Mouse (Mus musculus): Measurements from ENCODE around the gene Ptpn12.

Ptpn12 gene

DNA sequence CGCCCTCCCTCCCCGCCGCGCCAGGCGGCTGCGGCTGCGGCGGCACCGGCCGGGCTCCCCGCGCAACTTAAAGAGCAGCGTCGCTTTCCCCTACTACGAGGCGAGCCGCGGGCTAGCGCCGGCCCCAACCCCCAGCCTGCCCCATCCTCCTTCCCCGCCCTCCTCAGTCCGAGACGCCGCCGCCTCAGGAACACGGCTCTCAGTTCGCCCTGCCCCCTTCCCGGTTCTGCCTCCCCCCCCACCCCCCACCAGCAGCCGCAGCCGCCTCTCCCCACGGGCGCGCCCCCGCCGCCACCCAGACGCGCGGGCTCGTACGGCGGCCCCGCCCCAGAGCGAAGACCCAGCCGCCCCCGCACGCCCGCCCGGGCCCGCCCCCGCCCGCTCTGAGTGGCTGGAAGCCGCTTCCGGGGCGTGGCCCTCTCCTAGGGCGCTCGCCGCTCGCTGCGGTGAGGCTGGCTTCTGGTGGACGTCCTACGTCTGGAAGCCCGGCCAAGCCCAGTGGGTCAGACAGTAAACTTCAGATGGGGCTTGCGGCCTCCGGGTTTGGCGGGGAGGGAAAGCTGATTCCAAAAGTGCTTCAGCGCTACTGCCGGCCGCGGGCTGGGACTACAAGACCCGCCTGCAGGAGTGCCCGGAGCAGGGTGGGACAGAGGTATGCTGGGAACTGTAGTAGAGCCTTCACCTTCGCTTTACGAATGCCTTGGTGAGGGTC lies at the start of gene Ptpn12:
Ptpn12 (minus strand) TSS at position 92 of the 712 bp plus-strand sequence.
- in situ Hi-C loops (cut with MboI), result no loop called here

DNA sequence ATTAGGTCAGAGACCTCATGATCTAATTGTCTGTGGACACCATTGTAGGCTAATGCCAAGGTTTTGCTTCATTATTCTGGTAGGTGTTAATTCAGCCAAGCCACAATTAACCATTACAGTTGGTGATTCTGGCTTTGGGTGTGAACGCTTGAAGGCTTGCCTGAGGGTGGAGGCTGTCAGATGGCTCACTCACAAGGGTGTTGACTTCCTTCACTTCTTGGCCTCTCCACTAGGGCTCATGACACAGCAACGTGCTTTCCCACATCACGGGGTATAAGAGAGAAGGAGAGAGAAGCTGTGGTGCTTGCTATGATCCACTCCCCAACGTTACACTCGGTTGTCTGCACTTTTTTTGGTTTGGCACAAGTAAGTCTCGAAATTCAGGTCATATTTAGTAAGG lies 35.5 kb upstream of the Ptpn12 start:
- in situ Hi-C loops (cut with MboI), result no loop called here

DNA sequence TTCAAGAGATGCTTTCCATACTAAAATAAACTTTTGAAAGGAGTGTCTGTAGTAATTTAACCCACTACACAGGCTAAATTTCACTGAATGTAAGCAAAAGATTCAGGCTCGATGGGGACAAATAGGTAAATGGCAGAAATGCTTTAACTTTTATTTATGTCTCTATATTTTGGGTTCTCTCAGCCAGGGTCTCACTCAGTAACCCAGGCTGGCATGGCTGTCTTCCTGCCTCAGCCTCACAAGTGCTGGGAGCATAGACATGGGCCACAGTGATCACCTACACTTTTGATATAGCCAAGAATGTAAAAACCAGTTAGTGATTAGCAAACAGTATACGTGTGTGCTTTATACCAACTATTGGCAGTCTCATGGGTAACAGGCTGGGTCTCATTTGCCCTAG lies 1.5 kb upstream of the Ptpn12 start:
- in situ Hi-C loops (cut with MboI), result no loop called here

DNA sequence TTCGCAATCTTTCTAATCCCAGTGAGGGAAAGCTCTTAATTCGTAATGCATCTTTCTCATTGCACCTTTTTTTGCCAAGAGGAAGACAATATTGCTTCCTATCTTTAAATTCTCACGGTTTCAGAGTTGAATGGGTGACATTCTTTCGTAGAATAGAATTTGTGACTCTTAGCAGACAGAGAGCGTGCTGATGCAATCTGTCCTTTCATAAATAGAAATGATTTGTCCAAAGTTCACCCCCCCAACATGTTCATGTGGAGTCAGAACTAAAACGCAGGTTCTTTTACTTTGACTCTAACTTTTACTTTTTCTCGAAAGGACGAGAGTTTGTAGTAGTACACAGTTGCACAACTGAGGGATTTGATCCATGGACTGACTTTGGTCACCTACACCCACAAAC lies 884 bp upstream of the Ptpn12 start:
- in situ Hi-C loops (cut with MboI), result no loop called here

DNA sequence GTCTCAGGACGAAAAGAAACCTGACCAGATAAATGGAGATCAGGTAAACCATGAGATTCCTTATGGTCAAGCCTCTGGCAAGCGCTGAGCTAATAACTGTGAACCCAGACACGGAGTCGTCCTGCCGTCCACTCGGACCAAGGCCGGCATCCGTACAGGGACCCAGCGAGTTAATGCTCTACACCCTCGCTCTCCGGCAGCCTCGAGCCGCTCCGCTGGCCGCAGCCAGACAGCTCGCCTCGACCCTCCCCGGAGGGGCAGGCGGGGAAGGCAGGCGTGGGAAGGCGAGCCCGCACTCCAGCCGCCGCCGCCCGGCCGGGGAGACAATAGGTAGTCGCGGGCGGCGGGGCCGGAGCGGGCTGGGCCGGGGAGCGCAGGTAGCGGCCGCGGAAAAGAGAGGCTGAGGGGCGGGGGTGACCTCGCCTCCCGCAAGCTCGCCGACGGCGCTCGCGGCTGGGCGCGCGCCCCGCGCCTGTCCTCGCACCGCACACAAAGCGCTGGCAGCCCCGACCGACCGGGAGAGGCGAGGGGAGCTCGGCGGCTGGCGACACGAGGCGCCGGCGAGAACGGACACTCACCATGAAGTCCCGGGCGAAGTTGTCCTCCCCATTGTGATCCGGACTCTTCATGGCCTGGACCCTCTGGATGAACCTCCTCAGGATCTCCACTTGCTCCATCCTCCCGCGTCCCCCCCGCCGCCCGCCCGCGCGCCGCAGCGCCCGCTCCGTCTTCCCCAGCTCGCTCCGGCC lies 466 bp downstream of the Ptpn12 start:
- in situ Hi-C loops (cut with MboI), result no loop called here

DNA sequence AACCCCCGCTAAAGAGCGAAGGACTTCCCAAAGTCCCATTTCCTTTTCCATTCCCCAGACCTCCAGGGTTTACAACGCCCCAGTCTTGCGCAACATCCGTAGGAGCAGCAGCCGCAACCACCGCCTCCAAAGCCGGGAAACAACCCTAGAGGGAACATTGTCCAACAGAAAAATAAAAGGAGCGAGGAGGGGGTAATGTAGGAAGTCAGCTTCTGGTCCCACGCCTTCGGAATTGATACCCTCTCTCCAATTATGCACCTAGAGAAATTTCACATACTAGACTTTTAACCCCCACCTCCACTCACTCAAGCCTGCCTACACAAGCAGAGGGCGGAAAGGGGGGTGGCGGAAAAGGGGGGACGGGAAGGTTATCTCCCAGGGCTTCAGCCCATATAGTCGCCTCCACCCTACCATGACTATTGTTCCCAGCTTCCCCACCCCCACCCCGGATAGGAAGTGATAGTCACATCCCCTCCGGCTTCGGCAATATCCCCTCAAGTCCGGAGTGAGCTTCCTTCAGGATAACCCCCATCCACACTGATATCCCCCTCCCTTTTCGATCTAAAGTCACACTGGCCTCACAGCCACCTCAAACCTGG lies 1.1 kb downstream of the Ptpn12 start:
- in situ Hi-C loops (cut with MboI), result no loop called here

DNA sequence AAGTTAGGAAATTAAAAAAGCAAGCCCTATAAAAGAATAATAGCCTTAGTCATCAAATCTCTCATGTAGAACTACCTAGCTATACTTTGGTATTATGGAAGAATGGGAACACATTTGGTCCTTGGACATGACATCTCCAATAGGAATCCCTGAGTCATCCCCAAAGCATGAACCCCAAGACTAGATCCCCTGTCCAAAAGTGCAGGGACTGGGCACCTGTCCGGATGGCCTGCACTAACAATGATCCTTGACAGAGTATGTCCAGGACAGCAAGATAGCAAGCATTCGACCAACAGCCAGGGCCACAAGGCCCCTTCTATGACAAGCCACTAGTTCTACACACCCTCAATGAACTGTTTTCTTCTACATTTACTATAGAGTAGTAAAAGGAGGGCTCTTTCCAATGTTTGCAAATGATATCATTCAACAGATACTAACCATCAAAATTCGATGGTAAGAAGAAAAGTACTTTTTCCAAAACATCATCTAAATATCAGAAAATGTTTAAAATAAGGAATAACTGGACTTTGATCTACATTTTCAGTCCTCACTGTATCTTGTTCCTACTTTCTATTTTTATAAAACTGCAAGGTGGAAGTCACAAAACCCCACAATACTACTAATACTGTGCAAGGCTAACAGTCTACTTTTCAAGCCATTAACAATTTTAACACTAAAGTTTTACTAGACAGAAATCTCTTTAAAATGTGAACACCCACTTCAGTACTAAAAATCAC lies 2.0 kb downstream of the Ptpn12 start:
- in situ Hi-C loops (cut with MboI), result no loop called here

DNA sequence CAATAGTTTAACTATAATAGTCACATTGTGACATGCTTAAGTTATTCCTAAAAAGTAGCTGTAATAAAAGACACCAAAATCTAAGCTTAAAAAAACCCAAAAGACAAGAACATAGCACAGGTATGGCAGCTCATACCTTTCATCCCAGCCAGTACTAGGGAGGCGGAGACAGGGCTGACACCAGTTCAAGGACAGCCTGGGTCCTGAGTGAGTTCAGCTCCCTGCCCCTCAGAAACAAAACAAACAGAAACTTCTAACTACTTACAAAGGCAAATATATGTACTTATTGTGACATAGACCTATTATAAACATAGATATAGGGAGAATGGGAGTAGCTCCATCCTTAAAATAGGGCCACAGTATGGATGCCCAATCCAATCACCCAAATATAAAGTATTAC lies 3.2 kb downstream of the Ptpn12 start:
- in situ Hi-C loops (cut with MboI), result no loop called here

DNA sequence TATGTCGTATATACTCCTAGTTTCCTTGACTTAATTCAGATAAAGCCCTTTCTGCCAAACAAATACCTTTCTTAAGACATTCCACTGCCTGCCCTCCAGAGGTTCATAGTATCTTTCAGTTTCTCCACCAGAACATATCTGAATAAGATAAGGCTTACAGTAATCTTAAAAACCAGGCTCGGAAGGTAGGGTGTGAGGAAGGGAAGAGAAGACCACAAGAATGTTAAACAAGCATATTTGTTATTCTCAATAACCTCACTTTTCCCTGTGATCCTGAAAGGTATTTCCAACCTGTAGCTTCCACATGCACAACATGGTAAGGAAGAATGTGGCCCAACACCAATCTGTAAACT lies 5.0 kb downstream of the Ptpn12 start:
- in situ Hi-C loops (cut with MboI), result no loop called here

DNA sequence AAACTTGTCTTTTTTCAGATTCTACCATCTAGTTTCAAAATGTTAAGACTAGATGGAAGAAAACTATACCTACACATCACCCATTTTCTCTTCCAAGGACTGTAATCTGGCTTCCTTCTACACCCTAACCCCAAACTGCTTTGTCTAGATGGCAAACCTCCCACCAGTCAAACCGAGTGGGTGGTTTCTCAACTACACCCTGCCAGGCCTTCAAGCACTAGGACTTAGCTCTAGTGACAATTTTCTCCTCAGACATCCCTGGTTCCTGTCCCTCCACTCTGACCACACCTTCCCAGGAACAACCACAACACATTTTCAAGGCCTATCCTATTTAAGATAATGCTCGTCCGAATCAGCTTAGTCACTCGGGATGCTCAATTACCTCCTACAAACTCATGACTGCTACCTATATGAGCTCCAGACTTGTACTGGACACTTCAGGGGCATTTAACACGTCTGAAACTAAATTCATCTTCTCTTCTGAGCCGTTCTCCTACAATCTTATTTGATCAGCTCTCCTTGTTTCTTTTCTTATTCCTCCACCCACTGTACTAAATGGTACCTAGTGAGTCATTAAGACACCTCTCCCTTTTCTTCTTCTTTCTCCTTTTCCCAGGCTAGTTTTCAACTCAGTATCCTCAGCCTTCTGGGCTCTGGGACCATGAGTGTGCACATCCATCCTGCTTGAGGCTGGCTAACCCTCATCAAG lies 5.5 kb downstream of the Ptpn12 start:
- in situ Hi-C loops (cut with MboI), result no loop called here

DNA sequence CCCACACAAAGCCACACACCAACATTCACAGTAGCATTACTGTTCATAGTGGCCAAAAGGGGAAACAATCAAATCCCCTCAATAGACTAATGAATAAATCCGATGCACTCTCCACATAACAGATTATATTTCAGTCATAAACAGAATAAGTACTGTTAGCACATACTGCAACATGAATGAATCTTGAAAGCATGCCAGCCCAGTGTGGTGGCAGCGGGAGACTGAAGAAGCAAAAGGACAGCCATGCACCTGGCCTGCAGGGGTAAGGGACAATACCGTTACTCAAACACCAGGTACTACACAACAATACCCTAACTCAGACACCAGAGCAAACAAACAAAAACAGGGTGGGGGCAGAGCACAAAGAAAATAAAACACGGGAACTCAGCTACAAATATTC lies 6.7 kb downstream of the Ptpn12 start:
- in situ Hi-C loops (cut with MboI), result no loop called here

DNA sequence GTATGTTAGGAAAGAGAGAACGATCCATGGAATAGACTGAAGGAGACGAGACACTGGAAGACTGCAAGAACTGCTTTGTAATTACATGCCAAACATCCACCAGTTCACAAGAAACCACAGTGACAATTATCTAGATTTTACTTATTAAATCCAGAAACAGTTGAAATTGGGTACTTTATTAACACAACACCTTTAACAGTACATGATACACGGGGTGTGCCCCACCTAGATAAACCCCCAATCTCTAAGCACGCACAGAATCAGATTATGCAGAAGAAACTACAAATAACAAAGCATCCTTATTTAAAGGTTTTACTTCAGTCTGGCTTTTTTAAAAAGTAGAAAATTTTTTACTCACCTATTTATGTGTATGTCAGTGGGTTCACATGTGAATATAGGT lies 8.6 kb downstream of the Ptpn12 start:
- in situ Hi-C loops (cut with MboI), result no loop called here

DNA sequence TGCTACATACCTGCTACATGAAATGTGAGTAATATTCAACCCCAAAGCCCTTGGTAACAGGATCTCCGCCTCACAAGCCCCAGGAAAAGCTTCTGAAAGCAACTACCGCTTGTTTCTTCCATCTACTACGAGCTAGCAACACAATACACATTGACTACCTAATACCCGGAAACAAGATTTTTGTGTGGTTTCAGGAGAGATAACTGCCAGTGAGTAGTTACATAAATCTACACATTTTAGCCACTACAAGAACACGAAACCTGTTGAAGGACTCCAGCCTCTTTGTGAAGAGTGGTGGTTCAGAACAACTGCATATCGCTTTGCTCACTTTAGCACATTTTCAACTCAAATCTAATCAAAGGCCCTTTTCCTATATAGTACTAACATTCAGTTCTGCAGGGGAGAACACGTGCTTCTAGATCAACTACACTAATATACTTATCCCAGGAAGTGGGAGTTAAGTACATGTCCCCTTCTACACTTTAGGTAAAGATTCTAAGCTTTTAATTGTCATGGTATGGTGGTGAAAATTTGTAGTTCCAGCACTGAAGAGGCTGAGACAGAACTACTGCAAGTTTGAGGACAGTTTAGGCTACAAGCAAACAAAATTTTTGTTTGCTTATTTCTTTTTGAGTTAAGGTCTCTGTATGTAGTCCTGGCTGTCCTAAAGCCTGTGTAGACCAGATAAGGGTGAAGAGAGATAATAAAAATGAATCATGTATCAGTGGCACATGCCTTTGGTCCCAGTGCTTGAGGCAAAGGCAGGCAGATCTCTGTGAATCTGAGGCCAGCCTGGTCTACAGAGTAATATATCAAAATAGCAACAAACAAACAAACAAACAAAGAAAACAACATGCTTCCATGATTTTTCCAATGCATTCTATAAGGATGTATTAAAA lies 9.3 kb downstream of the Ptpn12 start:
- in situ Hi-C loops (cut with MboI), result no loop called here

DNA sequence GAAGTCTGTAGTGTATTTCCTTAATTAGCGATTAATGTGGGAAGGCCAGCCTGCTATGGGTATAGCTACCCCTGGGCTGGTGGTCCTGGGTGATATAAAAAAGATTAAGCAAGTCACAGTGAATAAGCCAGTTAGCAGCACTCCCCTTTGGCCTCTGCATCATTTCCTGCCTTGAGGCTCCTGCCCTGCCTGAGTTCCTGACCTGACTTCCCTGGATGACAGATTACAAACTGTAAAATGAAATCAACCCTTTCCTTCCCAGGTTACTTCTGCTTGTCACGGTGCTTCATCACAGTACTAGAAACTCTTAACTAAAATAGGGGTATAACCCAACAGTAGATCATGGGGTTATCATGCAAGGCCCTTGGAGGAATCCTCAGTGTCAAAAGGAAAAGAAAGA lies 10.2 kb downstream of the Ptpn12 start:
- in situ Hi-C loops (cut with MboI), result no loop called here

DNA sequence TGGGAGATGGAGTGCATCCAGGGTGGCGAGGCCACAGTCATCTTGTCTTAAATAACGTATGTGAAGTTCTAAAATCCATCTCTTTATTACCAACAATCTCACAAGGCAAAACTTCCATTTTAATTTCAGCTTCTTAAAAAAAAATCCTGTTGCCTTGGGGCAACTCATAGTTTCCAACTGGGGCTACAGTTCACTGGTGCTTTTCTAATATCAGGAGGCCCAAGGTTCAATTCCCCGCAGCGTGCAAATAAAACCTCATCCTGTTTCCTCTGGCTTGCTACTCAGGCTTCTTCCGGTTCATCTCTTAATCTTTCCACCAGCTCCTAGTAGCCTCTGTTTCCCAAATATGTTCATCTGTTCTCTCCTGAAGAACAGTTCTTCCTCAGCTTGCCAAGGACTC lies 17.6 kb downstream of the Ptpn12 start:
- in situ Hi-C loops (cut with MboI), result no loop called here

DNA sequence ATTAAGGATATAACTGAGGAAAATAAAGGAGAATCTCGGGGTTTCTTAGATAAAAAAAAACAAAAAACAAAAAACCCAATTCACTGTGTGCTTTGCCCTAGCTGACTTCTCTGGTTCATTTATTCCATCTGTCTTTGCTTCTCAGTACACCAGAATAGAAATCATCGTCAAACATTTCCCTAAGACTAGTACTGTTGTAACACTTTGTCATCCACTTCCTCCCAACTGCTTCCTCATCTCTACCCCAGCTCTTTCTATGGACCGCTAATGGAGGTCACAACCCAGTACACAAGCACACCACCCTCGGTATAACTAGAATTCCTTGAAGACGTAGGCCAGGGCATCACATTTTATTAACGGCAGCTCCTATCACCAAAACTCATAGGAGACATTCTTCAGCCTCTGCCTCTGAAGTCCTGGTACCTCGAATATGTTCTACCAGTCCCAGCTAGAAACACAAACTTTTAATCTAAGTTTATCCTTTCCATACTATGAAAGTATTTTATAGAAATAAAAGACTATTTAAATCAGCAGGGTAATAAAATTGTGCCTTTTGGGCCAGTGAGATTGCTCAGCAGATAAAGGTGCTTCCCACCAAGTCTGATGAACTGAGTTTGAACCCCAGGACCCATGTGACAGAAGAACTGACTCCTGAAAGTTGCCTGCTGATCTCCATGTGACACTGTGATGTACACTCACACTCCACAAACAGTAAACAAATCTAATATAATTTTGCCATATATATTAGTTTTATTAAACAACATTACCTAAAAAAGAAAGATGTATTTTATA lies 19.8 kb downstream of the Ptpn12 start:
- in situ Hi-C loops (cut with MboI), result no loop called here

DNA sequence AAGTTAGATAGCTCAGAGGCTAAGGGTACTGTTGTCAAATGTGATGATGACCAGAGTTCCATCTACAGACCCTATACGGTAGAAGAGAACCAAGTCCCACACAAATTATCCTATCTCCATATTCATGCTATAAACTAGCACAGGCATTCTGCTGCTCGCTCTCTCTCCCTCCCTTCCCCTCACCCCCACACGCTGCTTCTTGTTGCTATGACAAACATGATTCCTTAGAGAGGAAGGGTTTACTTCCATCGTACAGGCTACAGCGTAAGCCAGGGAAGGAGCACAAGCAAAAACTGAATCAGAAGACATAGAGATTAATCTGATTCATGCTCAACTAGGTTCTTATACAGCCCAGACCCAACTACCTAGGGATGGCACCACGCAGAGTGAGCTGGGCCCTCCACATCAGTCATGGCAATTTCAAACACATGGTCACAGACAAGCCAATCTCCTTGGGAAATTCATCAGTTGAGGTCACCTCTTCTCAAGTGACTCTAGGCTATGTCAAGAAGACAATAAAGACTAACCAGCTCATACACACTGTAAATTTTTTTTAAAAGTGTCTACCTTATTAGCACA lies 21.2 kb downstream of the Ptpn12 start:
- in situ Hi-C loops (cut with MboI), result no loop called here

DNA sequence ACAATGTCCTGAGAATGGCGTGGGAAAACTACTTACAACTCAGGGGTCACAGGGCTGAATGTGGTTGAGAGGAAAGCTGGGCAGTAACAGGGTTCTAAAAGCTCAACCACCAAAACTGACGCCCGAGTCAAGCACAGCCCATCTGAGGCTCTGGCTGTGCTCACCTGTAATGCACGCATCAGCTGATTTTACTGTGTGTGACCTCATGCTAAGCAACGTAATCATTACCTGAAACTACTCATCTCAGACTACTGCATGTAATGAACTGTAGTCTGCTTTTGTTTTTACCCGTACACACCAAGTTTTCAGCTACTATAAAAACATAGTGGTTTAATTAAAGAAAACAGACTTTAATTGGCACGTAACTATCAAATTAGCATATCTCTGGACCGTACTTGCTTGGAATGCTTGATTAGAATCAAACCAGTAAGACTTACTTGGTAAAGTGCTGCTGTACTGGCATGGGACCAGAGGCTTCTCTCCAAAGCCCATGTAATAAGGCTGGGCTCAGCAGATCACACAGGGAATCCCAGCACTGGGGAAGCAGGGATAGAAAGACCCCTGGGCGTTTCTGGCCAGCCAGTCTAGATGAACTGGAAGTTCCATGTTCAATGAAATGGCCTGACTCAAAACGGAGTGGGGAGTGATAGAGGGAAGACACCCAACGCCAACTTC lies 22.2 kb downstream of the Ptpn12 start:
- in situ Hi-C loops (cut with MboI), result no loop called here

DNA sequence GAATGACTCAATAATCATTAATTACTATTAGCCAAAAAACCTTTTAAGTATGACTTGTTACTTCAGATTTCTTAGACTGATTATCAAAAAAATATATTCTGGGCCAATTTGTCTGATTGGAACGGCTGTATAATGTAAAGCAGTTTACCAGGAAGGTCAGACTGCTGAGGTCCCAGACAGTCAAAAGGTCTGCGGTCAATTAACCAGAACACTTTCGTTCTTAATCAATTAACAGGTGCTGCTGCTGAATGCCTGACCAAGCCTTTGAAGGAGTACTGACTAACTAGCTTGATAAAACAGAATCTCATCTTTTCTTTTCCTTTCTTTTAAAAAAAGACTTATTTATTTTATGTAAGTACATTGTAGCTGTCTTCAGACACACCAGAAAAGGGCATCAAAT lies 23.1 kb downstream of the Ptpn12 start:
- in situ Hi-C loops (cut with MboI), result no loop called here

Data from mature B cell (primary cell).